Mouse (Mus musculus) layer of hippocampus, adult 11-12 months (tissue): ENCODE data around the gene Rpl36a.

ENCODE experiments used
- DNase-seq: peaks from one replicate; pipeline ENCODE4 v3.0.0; 2022; ENCODE audit warnings: low spot score

Gene Rpl36a

GRCm38 (mm10) chrX:134600659-134601379, 15.4 kb downstream of the Rpl36a start, which contains the start of the genes Gla and Hnrnph2:
TSS of gene Gla (minus strand) at chrX:134601125.
TSS of gene Hnrnph2 (plus strand) at chrX:134601179.
- peak; percentile 95 for DNase-seq

- no peak for DNase-seq
Observed at GRCm38 (mm10) chrX:134601380-134602120, 16.1 kb downstream of the Rpl36a start.

- no peak for DNase-seq
Observed at GRCm38 (mm10) chrX:134609472-134609871, 24.0 kb downstream of the Rpl36a start.

- DNase-seq, result no peak
Observed at GRCm38 (mm10) chrX:134610984-134611383, 25.5 kb downstream of the Rpl36a start.

- no peak for DNase-seq
Observed at GRCm38 (mm10) chrX:134612285-134612959, 27.0 kb downstream of the Rpl36a start.

GRCm38 (mm10) chrX:134614306-134614705, 28.9 kb downstream of the Rpl36a start:
- no peak for DNase-seq

GRCm38 (mm10) chrX:134619695-134620094, 34.2 kb downstream of the Rpl36a start:
- DNase-seq, result no peak

GRCm38 (mm10) chrX:134620254-134620865, 34.9 kb downstream of the Rpl36a start:
- no peak for DNase-seq

GRCm38 (mm10) chrX:134621685-134622084, 36.2 kb downstream of the Rpl36a start:
- no peak for DNase-seq

- no peak for DNase-seq
Observed at GRCm38 (mm10) chrX:134623350-134623749, 37.9 kb downstream of the Rpl36a start.

- DNase-seq, result no peak
Observed at GRCm38 (mm10) chrX:134628200-134628599, 42.7 kb downstream of the Rpl36a start.

- no peak for DNase-seq
Observed at GRCm38 (mm10) chrX:134632710-134633109, 47.3 kb downstream of the Rpl36a start.

- DNase-seq, result no peak
Observed at GRCm38 (mm10) chrX:134635111-134635510, 49.7 kb downstream of the Rpl36a start.

GRCm38 (mm10) chrX:134635860-134636259, 50.4 kb downstream of the Rpl36a start:
- DNase-seq, result no peak
